Mouse (Mus musculus): ENCODE measurements around the gene Thsd7a.

Gene Thsd7a

GRCm38 (mm10) chr6:12649633-12650032 lies 99.6 kb downstream of the Thsd7a start:
- no peak for DNase-seq (ENCODE audit: low spot score)

- DNase-seq (ENCODE audit: low spot score), result no peak
Measured at GRCm38 (mm10) chr6:12628637-12629246, 120.5 kb downstream of the Thsd7a start.

- no peak for DNase-seq (ENCODE audit: low spot score)
Measured at GRCm38 (mm10) chr6:12606638-12607246, 142.5 kb downstream of the Thsd7a start.

GRCm38 (mm10) chr6:12602927-12603326 lies 146.3 kb downstream of the Thsd7a start:
- no peak for DNase-seq (ENCODE audit: low spot score)

- no peak for DNase-seq (ENCODE audit: low spot score)
Measured at GRCm38 (mm10) chr6:12602161-12602560, 147.0 kb downstream of the Thsd7a start.

DNA sequence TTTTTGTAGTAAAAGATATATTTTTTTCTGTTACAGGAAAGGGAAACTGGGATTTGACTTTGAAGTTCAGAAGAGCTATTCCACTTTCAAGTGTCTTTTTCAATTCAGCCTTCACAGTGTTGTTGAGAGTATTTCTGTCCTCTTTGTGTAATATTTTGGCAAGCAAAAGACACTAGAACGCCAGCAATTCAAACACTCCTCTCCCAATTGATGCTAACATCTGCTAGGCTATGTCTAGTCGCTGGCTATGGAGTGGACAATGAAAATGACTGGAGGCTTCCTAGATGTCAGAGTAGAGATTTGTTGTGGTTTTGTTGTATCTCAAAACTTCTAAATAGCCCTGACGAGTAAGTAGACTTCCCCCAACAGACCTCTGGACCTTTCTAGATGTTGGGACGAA lies 164.8 kb downstream of the Thsd7a start:
- no peak for DNase-seq (ENCODE audit: low spot score)

GRCm38 (mm10) chr6:12581143-12581542 lies 168.1 kb downstream of the Thsd7a start:
- no peak for DNase-seq (ENCODE audit: low spot score)

DNA sequence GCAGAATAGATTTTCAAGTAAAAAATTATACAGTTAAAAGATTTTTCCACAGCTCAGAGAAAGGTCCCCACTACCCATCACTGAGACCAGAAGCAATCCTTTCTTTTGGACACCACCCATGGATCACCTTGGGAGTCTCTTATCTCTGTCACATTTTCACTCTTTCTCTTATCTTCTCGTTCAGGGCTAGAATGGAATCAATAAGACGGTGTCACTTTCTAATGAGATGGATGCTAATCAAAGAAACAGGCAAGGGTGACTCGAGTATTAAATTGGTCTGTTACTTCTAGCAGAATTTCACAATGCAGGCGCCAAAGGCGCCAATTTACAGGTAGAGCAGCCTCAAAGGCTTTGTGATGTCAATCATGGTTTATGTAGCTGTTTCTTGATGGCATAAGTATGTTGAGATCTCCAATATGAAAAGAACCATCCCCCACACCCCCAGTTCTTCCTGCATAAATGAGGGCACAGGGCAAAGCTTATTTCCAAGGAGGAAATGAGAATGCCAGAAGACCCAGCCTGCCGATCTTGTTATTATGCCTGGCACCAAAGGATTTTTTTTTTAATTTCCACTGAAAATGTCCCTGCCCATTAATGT lies 173.5 kb downstream of the Thsd7a start:
- DNase-seq (ENCODE audit: low spot score), result no peak

DNA sequence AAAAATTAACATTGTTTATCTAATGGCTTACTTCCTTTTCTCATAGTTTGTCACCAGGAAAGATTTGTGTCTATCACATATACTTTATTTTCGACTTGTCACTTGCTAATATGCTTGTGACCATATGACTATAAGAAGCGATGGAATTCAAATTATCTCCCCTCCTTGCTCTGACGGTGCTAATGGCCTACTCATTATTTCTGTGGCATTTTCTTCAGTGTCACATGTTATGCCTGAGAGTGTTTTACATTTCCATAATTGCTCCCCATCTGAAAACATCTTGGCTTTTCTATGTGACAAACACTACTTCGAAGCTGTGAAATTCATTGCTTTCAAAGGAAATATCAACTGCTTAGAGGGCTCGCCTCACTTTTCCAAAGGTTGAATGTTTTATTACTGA lies 177.0 kb downstream of the Thsd7a start:
- no peak for DNase-seq (ENCODE audit: low spot score)

DNA sequence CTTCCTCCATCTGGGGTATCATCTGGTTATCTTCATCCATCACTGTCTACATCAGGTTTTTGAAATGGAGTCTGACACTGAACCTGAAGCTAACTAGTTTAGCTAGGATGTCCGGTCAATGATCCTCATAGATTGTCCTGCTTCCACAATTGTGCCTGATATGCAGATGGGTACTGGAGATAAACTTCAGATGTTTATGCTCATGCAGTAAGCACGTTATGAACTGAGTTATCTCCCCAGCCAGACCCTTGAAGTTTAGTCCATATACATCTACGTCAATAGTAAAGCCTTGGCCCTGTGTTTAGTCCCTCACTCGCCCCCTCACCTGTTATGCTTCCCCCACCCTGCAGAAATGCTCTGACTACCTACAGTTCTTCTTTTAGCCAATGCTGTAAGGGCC lies 184.1 kb downstream of the Thsd7a start:
- DNase-seq (ENCODE audit: low spot score), result no peak

- no peak for DNase-seq (ENCODE audit: low spot score)
Measured at GRCm38 (mm10) chr6:12562336-12562735, 186.9 kb downstream of the Thsd7a start.

DNA sequence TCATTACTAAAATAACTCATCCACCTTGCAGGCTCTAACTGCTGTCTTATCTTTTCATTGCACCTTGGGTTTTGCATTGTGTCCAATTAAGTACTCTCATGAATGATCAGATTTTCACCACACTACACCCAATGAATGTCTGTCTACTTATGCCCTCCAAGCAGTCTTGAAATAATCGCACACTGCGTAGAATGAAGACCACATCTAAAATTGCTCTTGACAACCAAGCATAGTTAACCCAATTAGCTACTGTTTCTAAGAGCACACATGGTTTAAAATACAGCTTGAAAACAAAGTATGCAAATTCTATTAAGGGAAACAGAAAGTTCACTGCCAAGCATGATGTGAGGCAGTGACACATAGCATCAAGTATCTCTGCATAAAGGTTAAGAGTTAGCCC lies 188.7 kb downstream of the Thsd7a start:
- no peak for DNase-seq (ENCODE audit: low spot score)

DNA sequence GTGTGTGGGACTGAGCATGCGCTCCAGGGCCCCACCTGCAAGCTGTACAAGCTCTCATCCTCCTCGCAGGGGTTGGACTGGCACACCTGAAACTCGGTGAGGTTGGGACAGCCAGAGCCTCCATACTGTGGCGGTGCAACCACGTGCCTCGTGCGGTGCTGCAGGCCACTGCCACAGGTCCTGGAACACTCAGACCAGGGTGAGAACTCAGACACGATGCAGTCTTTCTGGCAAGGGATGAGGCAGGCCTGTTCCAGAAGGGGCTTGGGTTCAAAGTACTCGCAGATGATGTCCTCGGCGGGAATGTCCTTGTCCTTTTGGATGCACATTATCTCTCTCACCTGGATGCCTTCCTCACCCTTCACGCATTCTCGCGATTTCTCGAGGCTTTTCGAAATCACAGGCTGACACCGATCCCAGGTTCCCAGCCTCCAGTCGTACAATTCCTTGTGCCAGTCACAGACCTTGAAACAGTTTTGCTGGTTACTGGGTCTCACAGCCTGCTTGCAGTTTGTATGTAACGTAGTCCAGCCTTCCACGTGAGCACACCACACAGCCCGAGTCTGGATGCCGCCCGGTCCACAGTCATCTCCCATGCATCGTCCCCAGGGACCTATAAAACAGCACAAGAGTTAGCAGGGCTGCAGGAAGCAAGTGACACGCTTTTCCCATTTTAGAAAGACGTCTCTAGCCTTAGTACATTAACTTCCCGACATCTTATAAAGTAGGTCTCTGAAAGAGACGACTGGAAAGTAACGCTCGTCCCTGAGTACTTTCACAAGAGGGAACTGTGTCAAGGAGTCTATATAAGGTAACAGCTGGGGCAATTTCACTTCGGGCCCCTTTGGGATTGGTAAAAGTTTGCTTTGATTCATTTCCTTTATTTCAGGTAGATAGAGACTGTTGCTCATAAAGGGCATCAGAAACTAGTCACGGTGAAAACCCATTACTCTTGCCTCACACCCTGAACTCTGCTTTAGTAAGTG lies 193.8 kb downstream of the Thsd7a start:
- DNase-seq (ENCODE audit: low spot score), result peak; percentile 37

- DNase-seq (ENCODE audit: low spot score), result no peak
Measured at GRCm38 (mm10) chr6:12551176-12551575, 198.0 kb downstream of the Thsd7a start.

GRCm38 (mm10) chr6:12550054-12550655 lies 199.1 kb downstream of the Thsd7a start:
- no peak for DNase-seq (ENCODE audit: low spot score)

DNA sequence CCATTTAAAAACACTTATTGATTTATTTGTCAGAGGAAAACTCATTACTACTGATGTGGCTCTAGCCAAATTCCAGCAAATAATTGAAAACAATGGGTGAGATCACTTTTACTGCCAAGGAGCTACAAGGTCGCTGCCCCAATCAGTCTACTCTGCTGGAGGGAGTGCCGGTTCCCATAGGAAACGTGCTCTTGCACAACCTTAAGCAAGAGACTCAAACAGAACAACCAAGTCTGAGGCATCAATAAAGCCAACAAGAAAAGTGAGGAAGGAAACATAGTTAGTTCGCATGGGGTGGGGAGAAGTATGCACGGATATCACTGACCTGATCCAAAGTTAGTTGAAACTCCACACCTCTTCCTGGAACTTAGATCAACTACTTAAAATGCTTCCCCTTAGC lies 205.1 kb downstream of the Thsd7a start:
- no peak for DNase-seq (ENCODE audit: low spot score)

DNA sequence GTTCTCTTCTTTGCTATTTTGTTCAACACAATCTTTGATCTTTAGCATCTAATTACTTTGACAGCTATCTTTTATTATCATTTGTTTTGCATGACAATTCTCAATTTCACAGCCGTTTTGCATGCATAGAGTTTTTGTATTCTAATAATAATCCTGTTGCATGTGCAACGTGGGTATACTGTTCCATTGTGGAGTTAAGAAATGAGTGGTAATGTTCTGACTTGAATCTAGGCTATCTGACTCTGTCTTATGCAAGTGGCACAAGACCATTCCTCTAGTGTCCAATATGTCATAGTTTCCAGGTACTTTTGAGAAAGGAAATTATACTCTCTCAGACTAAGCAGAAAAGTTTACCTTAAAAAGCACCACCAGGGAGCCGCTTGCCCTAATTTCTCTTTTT lies 206.7 kb downstream of the Thsd7a start:
- DNase-seq (ENCODE audit: low spot score), result no peak

GRCm38 (mm10) chr6:12519121-12519520 lies 230.1 kb downstream of the Thsd7a start:
- no peak for DNase-seq (ENCODE audit: low spot score)

DNA sequence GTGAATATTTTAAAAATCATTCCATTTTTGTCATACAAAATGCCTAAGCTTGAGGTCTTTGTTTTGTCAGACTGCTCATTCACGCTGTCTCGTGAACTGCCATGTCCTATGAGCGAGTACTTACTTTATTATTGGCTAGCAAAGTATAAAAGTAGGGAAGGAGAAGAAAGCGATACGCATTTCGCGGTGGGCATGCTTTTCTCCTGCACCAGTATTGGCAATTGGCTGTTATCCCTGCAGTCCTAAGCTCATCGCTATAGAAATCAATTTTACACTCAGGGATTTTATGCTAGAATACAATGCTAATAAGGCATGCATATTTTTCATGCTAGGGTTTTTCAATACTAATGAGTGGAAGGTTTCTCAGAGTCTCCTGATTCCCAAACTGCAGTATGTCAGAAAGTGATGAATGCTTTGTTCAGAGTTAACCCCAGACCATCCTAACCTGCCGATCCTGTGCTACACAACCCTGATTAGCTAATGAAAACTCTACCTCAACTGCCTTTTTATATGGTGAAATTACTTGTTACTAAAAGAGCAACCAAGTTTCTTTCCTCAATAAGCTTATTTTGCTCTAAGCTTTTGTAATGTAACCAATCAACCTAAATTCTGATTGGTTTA lies 230.8 kb downstream of the Thsd7a start:
- DNase-seq (ENCODE audit: low spot score), result no peak

DNA sequence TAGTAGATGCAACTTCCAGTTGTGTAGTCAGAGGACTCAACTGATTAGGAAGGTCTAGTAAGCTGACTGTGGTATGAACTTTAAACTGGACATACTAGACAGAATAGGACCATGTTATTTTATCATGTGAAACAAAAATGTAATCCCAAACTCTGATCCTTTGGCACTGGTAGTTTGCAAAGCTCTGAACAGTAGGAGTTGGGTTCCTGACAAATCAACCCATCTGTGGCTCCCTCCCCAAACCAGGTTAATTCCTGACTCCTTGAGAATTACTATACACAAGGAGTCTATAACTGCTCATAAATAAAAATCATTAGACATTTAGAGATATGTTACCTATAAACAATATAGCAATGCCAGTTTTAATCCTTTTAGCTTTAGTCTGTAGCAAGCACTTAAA lies 231.5 kb downstream of the Thsd7a start:
- no peak for DNase-seq (ENCODE audit: low spot score)

DNA sequence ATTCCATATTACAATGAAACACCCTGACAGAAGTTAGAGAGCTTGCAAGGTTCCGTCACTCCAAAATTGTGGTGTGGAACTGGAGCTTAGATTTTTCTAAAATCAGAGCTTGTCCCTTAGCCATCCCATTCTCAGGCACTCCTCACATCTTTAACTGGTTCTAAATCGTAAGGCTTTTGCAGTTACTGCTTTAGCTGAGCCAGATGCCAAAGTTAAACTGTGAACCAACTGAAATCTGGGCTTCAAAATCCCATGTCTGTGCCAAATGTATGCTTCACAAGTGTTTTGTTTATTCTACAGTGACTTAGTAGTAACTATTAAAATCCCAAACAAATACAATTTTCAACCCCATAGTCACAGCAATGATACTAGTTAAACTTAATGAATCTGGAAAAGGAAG lies 242.3 kb downstream of the Thsd7a start:
- DNase-seq (ENCODE audit: low spot score), result no peak

GRCm38 (mm10) chr6:12503867-12504266 lies 245.3 kb downstream of the Thsd7a start:
- DNase-seq (ENCODE audit: low spot score), result no peak

Data from testis, postnatal 10 days (tissue).